Mouse (Mus musculus): ENCODE data around the gene Nell1. TPM values are rescaled to one million over a fixed set of nuclear protein-coding genes. Genes with fewer than 3 reads are reported as not detected.
A peak's percentile ranks its signal among the peaks of the same experiment; 100 is the strongest.
"Not testable (repeated sequence)": the region's sequence is repeated elsewhere in the genome, so short reads cannot be mapped to it uniquely, and the experiment has no call there.

Nell1 gene
- polyA plus RNA-seq (2012; rRNA removed) = 23.7 and 32.7 TPM in 2 replicates

GRCm38 (mm10) chr7:49974841-49975440, at the start of gene Nell1:
Nell1 (plus strand) TSS chr7:49974864.
- peak in 1 of 2 experiments; percentile 42 for DNase-seq (ENCODE audit: extremely low spot score in 1 of 2, low spot score in 1 of 2)

- DNase-seq (ENCODE audit: extremely low spot score in 1 of 2, low spot score in 1 of 2) = no peak
Measured at GRCm38 (mm10) chr7:49928571-49928970, 46.1 kb upstream of the Nell1 start.

- no peak for DNase-seq (ENCODE audit: extremely low spot score in 1 of 2, low spot score in 1 of 2)
Measured at GRCm38 (mm10) chr7:49929999-49930398, 44.7 kb upstream of the Nell1 start.

- DNase-seq (ENCODE audit: extremely low spot score in 1 of 2, low spot score in 1 of 2) = not testable (repeated sequence)
Measured at GRCm38 (mm10) chr7:49933386-49934115, 41.1 kb upstream of the Nell1 start.

GRCm38 (mm10) chr7:49936821-49937220, 37.8 kb upstream of the Nell1 start:
- DNase-seq (ENCODE audit: extremely low spot score in 1 of 2, low spot score in 1 of 2) = peak; percentile 21 to 68

DNA sequence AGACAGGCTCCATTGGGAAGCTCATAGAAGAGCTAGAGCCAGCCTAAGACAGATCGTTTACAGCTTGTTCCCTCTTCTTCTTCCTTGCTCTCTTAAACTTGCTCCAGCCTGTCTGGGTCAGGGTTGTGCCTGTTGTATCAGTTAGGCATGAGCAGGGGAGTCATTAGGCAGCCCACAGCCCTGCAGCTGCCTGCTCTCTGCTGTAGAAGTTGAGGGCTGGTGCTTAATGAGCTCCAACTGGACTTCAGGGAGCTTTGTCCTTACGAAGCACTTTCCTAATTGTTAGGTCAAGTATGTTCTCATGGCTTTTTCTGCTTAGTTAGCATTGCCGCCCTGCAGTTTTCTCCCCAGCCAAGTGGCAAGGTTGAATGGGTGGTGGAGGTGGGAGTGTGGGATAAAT, 32.6 kb upstream of the Nell1 start:
- DNase-seq (ENCODE audit: extremely low spot score in 1 of 2, low spot score in 1 of 2) = no peak

DNA sequence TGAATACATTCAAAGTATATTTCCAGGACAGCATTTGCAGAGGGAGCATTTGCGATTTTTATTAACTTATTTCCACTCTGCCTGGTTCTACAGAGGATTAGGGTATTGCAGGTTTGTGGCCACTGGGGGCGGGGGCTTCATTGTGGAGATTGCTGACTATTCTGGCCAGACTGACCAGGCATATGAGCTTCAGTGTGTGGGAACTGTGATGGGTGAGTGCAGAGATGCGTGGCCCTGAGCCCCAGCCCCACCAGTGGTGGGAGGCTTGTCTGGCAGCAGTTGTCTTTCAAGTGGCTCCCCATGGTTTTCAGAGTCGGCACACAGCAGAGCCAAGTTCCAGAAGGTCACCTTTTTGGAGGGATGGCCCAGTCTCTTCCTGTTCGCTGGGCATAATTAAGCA, 32.2 kb upstream of the Nell1 start:
- no peak for DNase-seq (ENCODE audit: extremely low spot score in 1 of 2, low spot score in 1 of 2)

GRCm38 (mm10) chr7:49946691-49947090, 28.0 kb upstream of the Nell1 start:
- DNase-seq (ENCODE audit: extremely low spot score in 1 of 2, low spot score in 1 of 2) = no peak

- DNase-seq (ENCODE audit: extremely low spot score in 1 of 2, low spot score in 1 of 2) = peak in 1 of 2 experiments; percentile 82
Measured at GRCm38 (mm10) chr7:49953546-49954181, 21.0 kb upstream of the Nell1 start.

DNA sequence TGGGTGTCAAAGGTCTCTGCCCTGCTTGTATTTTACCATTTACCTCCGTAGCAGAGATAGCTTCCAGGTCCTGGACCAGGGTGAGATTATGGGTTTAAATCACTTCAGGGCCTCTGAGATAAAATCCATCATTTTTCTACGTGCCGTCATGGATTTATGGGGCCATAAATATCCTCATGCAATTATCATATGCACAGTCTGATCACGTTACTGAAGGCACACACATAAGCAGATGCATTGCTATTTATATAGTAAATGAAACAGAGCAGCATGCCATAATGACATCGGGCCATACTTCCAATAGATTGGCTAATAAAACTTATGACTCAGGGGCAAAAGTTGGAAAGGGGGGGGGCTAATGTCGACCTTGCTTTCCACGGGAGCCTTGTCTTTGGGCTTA, 19.8 kb upstream of the Nell1 start:
- DNase-seq (ENCODE audit: extremely low spot score in 1 of 2, low spot score in 1 of 2) = no peak

DNA sequence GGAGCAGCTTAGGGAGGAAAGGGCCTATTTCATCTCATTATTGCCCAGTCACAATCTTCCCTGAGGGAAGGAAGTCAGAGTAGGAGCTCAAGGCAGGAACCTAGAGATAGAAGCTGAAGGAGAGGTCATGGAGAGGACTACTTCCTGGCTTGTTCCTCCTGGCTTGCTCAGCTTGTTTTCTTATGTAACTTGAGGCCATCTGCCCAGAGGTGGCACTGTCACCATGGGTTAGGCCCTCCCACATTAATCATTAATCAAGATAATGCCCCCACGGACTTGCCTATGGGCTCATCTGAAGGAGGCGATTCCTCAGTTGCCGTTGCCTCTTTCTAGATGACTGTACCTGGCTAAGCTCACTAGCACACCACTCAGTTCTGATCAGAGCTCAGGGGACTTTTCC, 17.5 kb upstream of the Nell1 start:
- DNase-seq (ENCODE audit: extremely low spot score in 1 of 2, low spot score in 1 of 2) = no peak

- DNase-seq (ENCODE audit: extremely low spot score in 1 of 2, low spot score in 1 of 2) = no peak
Measured at GRCm38 (mm10) chr7:49963764-49964163, 10.9 kb upstream of the Nell1 start.

DNA sequence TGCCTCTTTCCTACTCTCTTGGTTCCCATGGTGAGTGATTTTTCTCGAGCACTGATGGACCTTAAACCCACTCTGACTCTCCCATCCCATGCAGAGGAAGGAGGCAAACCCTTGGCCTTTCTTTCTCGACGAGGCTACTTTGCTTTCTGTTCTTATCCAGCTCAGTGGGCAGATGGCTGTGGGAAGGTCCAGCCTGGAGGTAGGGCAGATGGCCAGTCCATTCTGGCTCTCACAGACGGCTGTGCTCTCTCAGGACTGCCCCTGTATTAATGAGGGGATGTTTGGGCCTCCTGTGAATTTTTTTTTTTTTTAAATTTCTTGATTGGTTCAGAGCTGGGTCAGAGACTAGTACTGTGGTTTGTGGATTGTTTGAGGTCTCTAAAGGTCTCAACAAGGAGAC, 5.1 kb upstream of the Nell1 start:
- DNase-seq (ENCODE audit: extremely low spot score in 1 of 2, low spot score in 1 of 2) = no peak

GRCm38 (mm10) chr7:49975441-49976121, 917 bp downstream of the Nell1 start:
- DNase-seq (ENCODE audit: extremely low spot score in 1 of 2, low spot score in 1 of 2) = peak in 1 of 2 experiments; percentile 46

GRCm38 (mm10) chr7:49981511-49982227, 7.0 kb downstream of the Nell1 start:
- DNase-seq (ENCODE audit: extremely low spot score in 1 of 2, low spot score in 1 of 2) = no peak

- no peak for DNase-seq (ENCODE audit: extremely low spot score in 1 of 2, low spot score in 1 of 2)
Measured at GRCm38 (mm10) chr7:49984698-49985097, 10.0 kb downstream of the Nell1 start.

DNA sequence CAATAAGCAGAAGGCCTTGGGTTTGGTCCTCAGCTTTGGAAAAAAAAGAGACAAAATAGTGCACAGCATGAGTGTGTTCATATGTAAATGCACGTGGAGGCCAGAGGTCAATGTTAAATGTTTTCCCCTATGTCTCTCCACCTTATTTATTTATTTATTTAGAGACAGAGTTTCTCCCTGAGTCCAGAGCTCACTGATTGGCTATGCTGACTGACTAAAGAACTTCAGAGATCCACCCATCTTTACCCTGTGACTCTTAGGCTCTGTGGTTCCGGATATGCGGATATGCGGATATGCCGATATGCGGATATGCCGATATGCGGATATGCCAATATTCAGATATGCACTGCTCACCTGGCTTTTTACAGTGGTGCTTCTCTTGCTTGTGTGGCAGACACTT, 11.3 kb downstream of the Nell1 start:
- DNase-seq (ENCODE audit: extremely low spot score in 1 of 2, low spot score in 1 of 2) = no peak

DNA sequence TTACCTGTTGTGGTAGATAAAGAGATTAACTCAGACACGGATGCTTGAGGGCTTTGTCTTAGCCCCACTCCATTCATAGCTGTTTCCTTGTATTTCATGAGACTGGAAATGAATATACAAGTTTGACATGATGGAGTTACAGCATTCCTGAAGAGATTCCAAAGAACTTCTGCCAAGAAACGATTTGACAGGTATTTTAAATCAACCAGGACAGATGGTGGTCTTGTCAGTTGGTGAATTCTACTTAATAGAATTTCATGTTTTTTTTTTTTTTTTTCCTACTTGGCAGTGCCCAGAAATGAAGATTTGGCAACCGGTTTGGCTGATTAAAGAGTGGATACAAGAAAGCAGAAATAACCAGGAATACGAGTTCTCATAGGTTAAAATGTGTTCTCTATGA, 24.7 kb downstream of the Nell1 start:
- no peak for DNase-seq (ENCODE audit: extremely low spot score in 1 of 2, low spot score in 1 of 2)

DNA sequence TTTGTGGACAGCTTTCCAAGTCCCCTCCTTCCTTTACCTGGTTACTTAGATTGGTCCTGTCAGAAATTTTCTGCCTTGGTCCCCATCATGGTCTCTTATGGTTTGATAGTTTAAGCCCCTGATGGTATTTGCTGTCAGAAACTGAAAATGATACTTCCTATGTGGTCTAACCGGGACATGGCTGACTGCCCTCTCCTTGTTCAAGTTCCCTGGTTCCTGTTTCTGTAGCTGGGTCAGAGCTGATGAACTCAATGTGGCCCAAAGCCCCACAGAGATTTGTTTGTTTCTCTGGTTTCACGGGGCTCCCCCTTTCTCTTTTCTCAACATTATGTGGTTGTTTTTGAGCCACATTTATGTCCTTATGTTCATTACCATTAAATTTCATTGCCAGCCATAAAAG, 30.6 kb downstream of the Nell1 start:
- no peak for DNase-seq (ENCODE audit: extremely low spot score in 1 of 2, low spot score in 1 of 2)
